Mouse (Mus musculus) left cerebral cortex, adult 6 months (tissue): Measurements from ENCODE around the gene Aprt. TPM values are rescaled to one million over a fixed set of nuclear protein-coding genes. Genes with fewer than 3 reads are reported as not detected.

Source experiments
- long read RNA-seq, 2 experiments: library from polyadenylated mRNA; unstranded; transcript quantifications; one replicate each; pipeline ENCODE4 v2.0.0; 2019 to 2020
- polyA plus RNA-seq: library from polyadenylated mRNA; unstranded; fragments of <200 nt; fragmentation: Nextera tagmentation; gene quantifications from 2 replicates; pipeline ENCODE4 v1.2.3, GENCODE M21; 2021

The Aprt gene
- polyA plus RNA-seq, result 134 and 136 TPM in 2 replicates
- long read RNA-seq, experiment 1, transcript Aprt-201 (5 exons, 849 nt), result major isoform, 12 of 32 reads
- long read RNA-seq, experiment 1, partial matches to known transcripts, result 9 of 32 reads
- long read RNA-seq, experiment 1, other reads (novel, unspliced or antisense), result 8 of 32 reads
- long read RNA-seq, experiment 2, transcript Aprt-201 (5 exons, 849 nt), result major isoform, 48 of 89 reads
- long read RNA-seq, experiment 2, partial matches to known transcripts, result 26 of 89 reads
- long read RNA-seq, experiment 2, other reads (novel, unspliced or antisense), result 12 of 89 reads

GRCm38 (mm10) chr8:122576648-122577022 lies at the start of gene Aprt:
Aprt (minus strand) TSS chr8:122576909.

GRCm38 (mm10) chr8:122622727-122623126 lies 46.0 kb upstream of the Aprt start, which contains the start of gene Pabpn1l:
Pabpn1l (minus strand) TSS chr8:122622739.

GRCm38 (mm10) chr8:122611295-122612133 lies 34.8 kb upstream of the Aprt start, which contains the start of the genes Galns and Trappc2l:
Galns (minus strand) TSS chr8:122611463.
Trappc2l (plus strand) TSS chr8:122611640.

DNA sequence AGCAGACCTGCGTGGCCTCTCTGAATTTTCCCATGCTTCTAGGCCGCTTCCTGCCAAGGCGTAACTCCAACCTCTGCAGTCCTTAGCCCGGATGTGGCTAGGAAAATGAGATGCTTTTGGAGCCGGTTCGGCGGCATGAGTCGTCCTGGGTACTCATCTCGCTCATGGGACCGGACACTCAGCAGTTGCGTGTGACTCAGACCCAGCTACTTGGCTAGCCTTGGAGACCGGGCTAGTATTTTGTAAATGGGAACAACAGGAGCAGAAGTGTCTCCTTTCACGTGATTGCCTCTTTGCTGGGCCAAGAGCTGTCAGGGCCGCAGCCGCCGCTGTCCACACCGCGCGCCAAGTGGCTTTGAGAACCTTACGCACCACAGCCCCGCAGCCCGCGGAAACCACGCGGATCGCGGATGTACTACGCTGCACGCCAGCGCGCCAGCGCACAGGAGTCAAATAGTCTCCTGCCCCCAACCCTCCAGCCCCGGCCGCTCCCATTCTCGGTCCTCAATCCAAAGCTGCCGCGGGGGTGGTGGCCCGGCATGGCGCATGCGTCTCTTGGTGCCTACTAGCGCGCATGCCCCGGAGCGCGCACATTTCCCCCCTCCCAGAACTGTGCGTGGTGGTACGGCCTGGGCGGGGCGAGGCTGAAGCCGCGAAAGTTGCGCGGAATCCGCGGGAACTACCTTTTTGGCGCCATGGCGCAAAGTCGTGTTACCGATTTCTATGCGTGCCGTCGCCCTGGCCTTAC lies 9.2 kb downstream of the Aprt start, which contains the start of gene Cdt1:
Gene Cdt1, plus strand, starts transcription at position 655 of the 748 bp plus-strand sequence.

DNA sequence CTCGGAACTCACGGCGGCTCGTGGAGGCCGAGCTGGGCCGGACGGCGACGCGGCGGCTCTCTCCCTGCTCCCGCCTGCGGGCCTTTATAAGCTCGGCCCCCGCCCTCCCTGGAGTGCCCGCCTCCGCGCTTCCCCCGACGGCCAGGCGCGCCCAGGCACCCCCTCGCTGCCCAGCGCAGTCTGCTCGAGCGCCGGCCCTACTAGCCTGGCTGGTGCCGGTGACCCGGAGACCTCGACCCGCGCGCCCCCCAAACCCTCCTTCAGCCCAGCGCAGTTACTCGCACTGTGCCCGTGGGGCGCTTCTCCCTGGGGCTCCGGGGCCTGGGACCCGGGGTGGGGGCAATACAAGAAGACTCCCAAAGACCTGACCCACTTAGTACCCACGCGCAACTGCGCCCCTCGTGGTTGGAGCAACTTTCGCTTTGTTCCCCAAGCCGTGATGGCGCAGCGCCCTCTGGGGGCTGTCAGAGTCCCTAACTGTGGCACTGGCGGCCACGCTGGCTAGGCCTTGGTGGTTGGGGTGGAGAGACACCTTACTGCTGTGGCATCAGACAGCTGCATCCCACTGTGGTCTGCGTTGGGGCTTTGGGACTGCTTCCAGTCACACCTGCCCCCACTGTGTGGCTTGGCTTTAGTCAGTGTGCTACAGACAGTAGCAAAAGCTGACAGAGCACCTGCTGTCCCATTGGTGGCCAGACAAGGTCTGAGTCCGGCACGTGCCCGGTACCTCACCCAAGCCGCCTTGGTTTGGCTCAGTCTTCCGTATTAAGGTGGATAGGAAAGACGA lies 25.3 kb downstream of the Aprt start, which contains the start of gene Piezo1:
Gene Piezo1, minus strand, starts transcription at position 65 of the 787 bp plus-strand sequence.

Other genes starting within 250 kb of the Aprt start
- gene Trhr2, start 216.2 kb downstream of the Aprt start, polyA plus RNA-seq, result 0.59 and 0.64 TPM in 2 replicates
- 4.4 and 8.4 TPM in 2 replicates for gene Zc3h18, start 200.3 kb downstream of the Aprt start, polyA plus RNA-seq
- not detected in 2 replicates for gene Il17c, start 154.9 kb downstream of the Aprt start, polyA plus RNA-seq
- 29.4 and 37.8 TPM in 2 replicates for gene Cyba, start 144.0 kb downstream of the Aprt start, polyA plus RNA-seq
- 32.9 and 35.2 TPM in 2 replicates for gene Mvd, start 133.5 kb downstream of the Aprt start, polyA plus RNA-seq
- 0.48 and 1.1 TPM in 2 replicates for gene Snai3, start 116.2 kb downstream of the Aprt start, polyA plus RNA-seq
- 18.0 and 47.5 TPM in 2 replicates for gene Rnf166, start 100.8 kb downstream of the Aprt start, polyA plus RNA-seq
- gene Ctu2, start 100.8 kb downstream of the Aprt start, polyA plus RNA-seq, result 28.1 and 37.4 TPM in 2 replicates
- 0.55 and 0.73 TPM in 2 replicates for gene Piezo1, start 25.6 kb downstream of the Aprt start, polyA plus RNA-seq
- gene Cdt1, start 8.9 kb downstream of the Aprt start, polyA plus RNA-seq, result 1.4 TPM in 2 replicates
- 2.2 and 3.4 TPM in 2 replicates for gene Galns, start 34.6 kb upstream of the Aprt start, polyA plus RNA-seq
- gene Trappc2l, start 34.7 kb upstream of the Aprt start, polyA plus RNA-seq, result 164 and 234 TPM in 2 replicates
- gene Pabpn1l, start 45.8 kb upstream of the Aprt start, polyA plus RNA-seq, result not detected in 2 replicates
- 3.6 and 4.5 TPM in 2 replicates for gene Cbfa2t3, start 122.2 kb upstream of the Aprt start, polyA plus RNA-seq
- 4.4 and 5.6 TPM in 2 replicates for gene Acsf3, start 198.6 kb upstream of the Aprt start, polyA plus RNA-seq